Mouse (Mus musculus): ENCODE measurements around the gene Ceacam2. TPM values are rescaled to one million over a fixed set of nuclear protein-coding genes. Genes with fewer than 3 reads are reported as not detected.

Ceacam2 gene
- polyA plus RNA-seq, 1 experiment from 2014 or later, result not detected

Other genes starting within 250 kb of the Ceacam2 start
- gene Pafah1b3, start 241.9 kb downstream of the Ceacam2 start, polyA plus RNA-seq (2015; fragmentation: Nextera tagmentation; extraction: Ambion mirVana), result 175 and 180 TPM in 2 replicates
- 0.56 and 0.93 TPM in 2 replicates for gene Prr19, start 238.4 kb downstream of the Ceacam2 start, polyA plus RNA-seq (2015; fragmentation: Nextera tagmentation; extraction: Ambion mirVana)
- 0.61 and 1.1 TPM in 2 replicates for gene Tmem145, start 233.8 kb downstream of the Ceacam2 start, polyA plus RNA-seq (2015; fragmentation: Nextera tagmentation; extraction: Ambion mirVana)
- gene Megf8, start 222.7 kb downstream of the Ceacam2 start, polyA plus RNA-seq (2015; fragmentation: Nextera tagmentation; extraction: Ambion mirVana), result 6.8 and 7.1 TPM in 2 replicates
- gene Cnfn, start 170.1 kb downstream of the Ceacam2 start, polyA plus RNA-seq (2015; fragmentation: Nextera tagmentation; extraction: Ambion mirVana), result 0.69 and 1.1 TPM in 2 replicates
- 9.1 and 11.8 TPM in 2 replicates for gene Lipe, start 141.1 kb downstream of the Ceacam2 start, polyA plus RNA-seq (2015; fragmentation: Nextera tagmentation; extraction: Ambion mirVana)
- 0.18 and 0.43 TPM in 2 replicates for gene Cxcl17, start 127.0 kb downstream of the Ceacam2 start, polyA plus RNA-seq (2015; fragmentation: Nextera tagmentation; extraction: Ambion mirVana)
- 40.6 and 46.7 TPM in 2 replicates for gene Ceacam1, start 62.3 kb downstream of the Ceacam2 start, polyA plus RNA-seq (2015; fragmentation: Nextera tagmentation; extraction: Ambion mirVana)
- gene Erich4, start 76.0 kb upstream of the Ceacam2 start, polyA plus RNA-seq (2015; fragmentation: Nextera tagmentation; extraction: Ambion mirVana), result 31.8 and 43.6 TPM in 2 replicates
- gene Dmac2, start 79.6 kb upstream of the Ceacam2 start, polyA plus RNA-seq (2015; fragmentation: Nextera tagmentation; extraction: Ambion mirVana), result 41.8 and 43.4 TPM in 2 replicates
- 6.8 and 7.5 TPM in 2 replicates for gene B3gnt8, start 86.8 kb upstream of the Ceacam2 start, polyA plus RNA-seq (2015; fragmentation: Nextera tagmentation; extraction: Ambion mirVana)
- gene Bckdha, start 119.1 kb upstream of the Ceacam2 start, polyA plus RNA-seq (2015; fragmentation: Nextera tagmentation; extraction: Ambion mirVana), result 49.3 and 50.9 TPM in 2 replicates
- 82.6 and 87.2 TPM in 2 replicates for gene Exosc5, start 119.3 kb upstream of the Ceacam2 start, polyA plus RNA-seq (2015; fragmentation: Nextera tagmentation; extraction: Ambion mirVana)
- 1.6 and 2.1 TPM in 2 replicates for gene Tmem91, start 135.3 kb upstream of the Ceacam2 start, polyA plus RNA-seq (2015; fragmentation: Nextera tagmentation; extraction: Ambion mirVana)
- gene B9d2, start 140.9 kb upstream of the Ceacam2 start, polyA plus RNA-seq (2015; fragmentation: Nextera tagmentation; extraction: Ambion mirVana), result 21.4 and 22.5 TPM in 2 replicates
- gene Tgfb1, start 147.1 kb upstream of the Ceacam2 start, polyA plus RNA-seq (2015; fragmentation: Nextera tagmentation; extraction: Ambion mirVana), result 1.4 and 1.8 TPM in 2 replicates
- gene Ccdc97, start 179.2 kb upstream of the Ceacam2 start, polyA plus RNA-seq (2015; fragmentation: Nextera tagmentation; extraction: Ambion mirVana), result 21.6 and 22.0 TPM in 2 replicates
- gene Hnrnpul1, start 214.9 kb upstream of the Ceacam2 start, polyA plus RNA-seq (2015; fragmentation: Nextera tagmentation; extraction: Ambion mirVana), result 33.9 and 35.7 TPM in 2 replicates
- gene Axl, start 248.8 kb upstream of the Ceacam2 start, polyA plus RNA-seq (2015; fragmentation: Nextera tagmentation; extraction: Ambion mirVana), result 48.8 and 58.1 TPM in 2 replicates